Mouse (Mus musculus): Measurements from ENCODE around the gene Zfp444. TPM values are rescaled to one million over a fixed set of nuclear protein-coding genes. Genes with fewer than 3 reads are reported as not detected.
A peak's percentile ranks its signal among the peaks of the same experiment; 100 is the strongest.

Zfp444 gene
- polyA plus RNA-seq (2015; fragmentation: Nextera tagmentation; extraction: Ambion mirVana): 99.6 and 101 TPM in 2 replicates

GRCm38 (mm10) chr7:6172006-6172649 is at the start of gene Zfp444:
TSS of gene Zfp444 (plus strand) at chr7:6172226.
- Histone ChIP-seq H3K27me3 (replicated peaks; ENCODE audit: control insufficient read depth, insufficient read depth, low read length) (no peaks in the 10 kb centered on the region), H3K36me3 (ENCODE audit: control insufficient read depth, insufficient read depth) (no peaks in the 10 kb centered on the region), H3K4me1 (replicated peaks; ENCODE audit: control insufficient read depth, insufficient read depth, low read length) (peaks cover 19% of the 10 kb centered on the region), H3K27ac (ENCODE audit: low read length) (peak within 1 kb of the TSS; percentile 73), H3K9ac (replicated peaks; ENCODE audit: low read depth, low read length) (peak within 1 kb of the TSS; percentile 74), H3K4me2 (ENCODE audit: low read length) (peak within 1 kb of the TSS; percentile 79), H3K4me3 (replicated peaks; ENCODE audit: low read length) (peak within 1 kb of the TSS; percentile 60), H3K9me3 (ENCODE audit: control insufficient read depth, low read length) (no peaks in the 10 kb centered on the region)
- ATAC-seq: peak; percentile 97
- under 1% methylated on average over 37 of the region's 37 CpGs for WGBS

GRCm38 (mm10) chr7:6126690-6127448 is 45.2 kb upstream of the Zfp444 start:
- no peaks in the 10 kb centered on the region for H3K4me1 ChIP-seq (replicated peaks; ENCODE audit: control insufficient read depth, insufficient read depth, low read length)
- H3K4me3 ChIP-seq (replicated peaks; ENCODE audit: low read length): no peak overlapping the region
- ATAC-seq: peak; percentile 86
- H3K27me3 ChIP-seq (replicated peaks; ENCODE audit: control insufficient read depth, insufficient read depth, low read length): no peaks in the 10 kb centered on the region
- H3K9me3 ChIP-seq (ENCODE audit: control insufficient read depth, low read length): no peaks in the 10 kb centered on the region
- 37% methylated on average over 7 of the region's 7 CpGs for WGBS
- no peak overlapping the region for H3K9ac ChIP-seq (replicated peaks; ENCODE audit: low read depth, low read length)
- no peak overlapping the region for H3K27ac ChIP-seq (ENCODE audit: low read length)
- no peaks in the 10 kb centered on the region for H3K36me3 ChIP-seq (ENCODE audit: control insufficient read depth, insufficient read depth)
- no peak overlapping the region for H3K4me2 ChIP-seq (ENCODE audit: low read length)

- 58% methylated on average over 4 of the region's 4 CpGs for WGBS
- Histone ChIP-seq H3K9me3 (ENCODE audit: control insufficient read depth, low read length) (peaks cover 10% of the 10 kb centered on the region; the same call in 1 of the 2 replicates), H3K4me1 (replicated peaks; ENCODE audit: control insufficient read depth, insufficient read depth, low read length) (no peaks in the 10 kb centered on the region), H3K4me2 (ENCODE audit: low read length) (no peak overlapping the region), H3K4me3 (replicated peaks; ENCODE audit: low read length) (no peak overlapping the region), H3K27ac (ENCODE audit: low read length) (no peak overlapping the region), H3K36me3 (ENCODE audit: control insufficient read depth, insufficient read depth) (peaks cover 17% of the 10 kb centered on the region), H3K27me3 (replicated peaks; ENCODE audit: control insufficient read depth, insufficient read depth, low read length) (no peaks in the 10 kb centered on the region), H3K9ac (replicated peaks; ENCODE audit: low read depth, low read length) (no peak overlapping the region)
- no peak for ATAC-seq
Measured at GRCm38 (mm10) chr7:6130346-6130745, 41.7 kb upstream of the Zfp444 start.

GRCm38 (mm10) chr7:6132646-6133045 is 39.4 kb upstream of the Zfp444 start:
- H3K4me1 ChIP-seq (replicated peaks; ENCODE audit: control insufficient read depth, insufficient read depth, low read length): no peaks in the 10 kb centered on the region
- no peak for ATAC-seq
- WGBS: 79% methylated on average over 30 of the region's 30 CpGs
- no peak overlapping the region for H3K27ac ChIP-seq (ENCODE audit: low read length)
- H3K9me3 ChIP-seq (ENCODE audit: control insufficient read depth, low read length): peaks cover 10% of the 10 kb centered on the region; the same call in 1 of the 2 replicates
- H3K36me3 ChIP-seq (ENCODE audit: control insufficient read depth, insufficient read depth): peaks cover 17% of the 10 kb centered on the region
- H3K4me3 ChIP-seq (replicated peaks; ENCODE audit: low read length): no peak overlapping the region
- H3K4me2 ChIP-seq (ENCODE audit: low read length): no peak overlapping the region
- H3K9ac ChIP-seq (replicated peaks; ENCODE audit: low read depth, low read length): no peak overlapping the region
- H3K27me3 ChIP-seq (replicated peaks; ENCODE audit: control insufficient read depth, insufficient read depth, low read length): no peaks in the 10 kb centered on the region

GRCm38 (mm10) chr7:6136497-6136896 is 35.5 kb upstream of the Zfp444 start:
- no peaks in the 10 kb centered on the region for H3K27me3 ChIP-seq (replicated peaks; ENCODE audit: control insufficient read depth, insufficient read depth, low read length)

GRCm38 (mm10) chr7:6139295-6139694 is 32.7 kb upstream of the Zfp444 start:
- no peaks in the 10 kb centered on the region for H3K36me3 ChIP-seq (ENCODE audit: control insufficient read depth, insufficient read depth)
- no peak overlapping the region for H3K9ac ChIP-seq (replicated peaks; ENCODE audit: low read depth, low read length)
- H3K4me2 ChIP-seq (ENCODE audit: low read length): no peak overlapping the region
- no peaks in the 10 kb centered on the region for H3K9me3 ChIP-seq (ENCODE audit: control insufficient read depth, low read length)
- peaks cover 7% of the 10 kb centered on the region for H3K4me1 ChIP-seq (replicated peaks; ENCODE audit: control insufficient read depth, insufficient read depth, low read length)
- H3K27me3 ChIP-seq (replicated peaks; ENCODE audit: control insufficient read depth, insufficient read depth, low read length): no peaks in the 10 kb centered on the region
- H3K4me3 ChIP-seq (replicated peaks; ENCODE audit: low read length): no peak overlapping the region
- no peak for ATAC-seq
- no peak overlapping the region for H3K27ac ChIP-seq (ENCODE audit: low read length)
- WGBS: 74% methylated on average over 3 of the region's 3 CpGs

More at GRCm38 (mm10) chr7:6136497-6136896, 35.5 kb upstream of the Zfp444 start:
- Histone ChIP-seq H3K9ac (replicated peaks; ENCODE audit: low read depth, low read length) (no peak overlapping the region), H3K4me1 (replicated peaks; ENCODE audit: control insufficient read depth, insufficient read depth, low read length) (no peaks in the 10 kb centered on the region), H3K9me3 (ENCODE audit: control insufficient read depth, low read length) (peaks cover 10% of the 10 kb centered on the region; the same call in 1 of the 2 replicates), H3K36me3 (ENCODE audit: control insufficient read depth, insufficient read depth) (peaks cover 17% of the 10 kb centered on the region), H3K4me2 (ENCODE audit: low read length) (no peak overlapping the region), H3K4me3 (replicated peaks; ENCODE audit: low read length) (no peak overlapping the region), H3K27ac (ENCODE audit: low read length) (no peak overlapping the region)
- ATAC-seq: no peak

- no peaks in the 10 kb centered on the region for H3K27me3 ChIP-seq (replicated peaks; ENCODE audit: control insufficient read depth, insufficient read depth, low read length)
- H3K9ac ChIP-seq (replicated peaks; ENCODE audit: low read depth, low read length): no peak overlapping the region
- 38% methylated on average over 2 of the region's 2 CpGs for WGBS
- H3K4me3 ChIP-seq (replicated peaks; ENCODE audit: low read length): no peak overlapping the region
- H3K27ac ChIP-seq (ENCODE audit: low read length): peak overlapping the region; percentile 33; the same call in 1 of the 2 replicates
- H3K9me3 ChIP-seq (ENCODE audit: control insufficient read depth, low read length): no peaks in the 10 kb centered on the region
- no peaks in the 10 kb centered on the region for H3K36me3 ChIP-seq (ENCODE audit: control insufficient read depth, insufficient read depth)
- ATAC-seq: peak; percentile 51
- peaks cover 16% of the 10 kb centered on the region for H3K4me1 ChIP-seq (replicated peaks; ENCODE audit: control insufficient read depth, insufficient read depth, low read length)
- H3K4me2 ChIP-seq (ENCODE audit: low read length): no peak overlapping the region
Measured at GRCm38 (mm10) chr7:6143991-6144531, 28.0 kb upstream of the Zfp444 start.

GRCm38 (mm10) chr7:6145423-6146188 is 26.4 kb upstream of the Zfp444 start:
- no peaks in the 10 kb centered on the region for H3K27me3 ChIP-seq (replicated peaks; ENCODE audit: control insufficient read depth, insufficient read depth, low read length)
- peaks cover 19% of the 10 kb centered on the region for H3K4me1 ChIP-seq (replicated peaks; ENCODE audit: control insufficient read depth, insufficient read depth, low read length)
- H3K4me2 ChIP-seq (ENCODE audit: low read length): no peak overlapping the region
- ATAC-seq: no peak
- WGBS: 84% methylated on average over 8 of the region's 8 CpGs
- no peak overlapping the region for H3K27ac ChIP-seq (ENCODE audit: low read length)
- no peaks in the 10 kb centered on the region for H3K36me3 ChIP-seq (ENCODE audit: control insufficient read depth, insufficient read depth)
- no peak overlapping the region for H3K9ac ChIP-seq (replicated peaks; ENCODE audit: low read depth, low read length)
- no peaks in the 10 kb centered on the region for H3K9me3 ChIP-seq (ENCODE audit: control insufficient read depth, low read length)
- H3K4me3 ChIP-seq (replicated peaks; ENCODE audit: low read length): no peak overlapping the region
